ENCODE assay signal across 8 mouse cellular contexts in genomic region chr2:4499257-4499656, GRCm38 (mm10).
DNase-seq lines count a peak whose midpoint lies in the region; ATAC-seq lines count a peak whose summit lies in the region.

No protein-coding gene starts in this region.

- H3K27ac ChIP-seq in forebrain, embryonic 15.5 days (replicated peaks), result peak overlapping the region; percentile 41; the same call in 1 of the 2 replicates
- no peak overlapping the region for H3K27ac ChIP-seq in kidney, embryonic 14.5 days (ENCODE audit: low read depth, low read length)

- DNase-seq in layer of hippocampus, adult 11-12 months (ENCODE audit: low spot score), result peak; percentile 67
- DNase-seq in layer of hippocampus, adult 8-10 months (ENCODE audit: low spot score in 2 of 2), result no peak
- peak; percentile 77 for DNase-seq in ES-CJ7 (ENCODE audit: low read depth, low spot score)
- peak; percentile 61 for DNase-seq in telencephalon, adult 2 months (ENCODE audit: low read depth, low spot score)

- no peak overlapping the region for H3K4me3 ChIP-seq in forebrain, embryonic 15.5 days
- no peak overlapping the region for H3K4me3 ChIP-seq in kidney, embryonic 14.5 days (ENCODE audit: low read length)

- no peaks in the 10 kb centered on the region for H3K9me3 ChIP-seq in forebrain, embryonic 15.5 days
- H3K9me3 ChIP-seq in kidney, embryonic 14.5 days (ENCODE audit: control insufficient read depth, low read length), result no peaks in the 10 kb centered on the region

- peaks cover 9% of the 10 kb centered on the region; the same call in 1 of the 2 replicates for H3K36me3 ChIP-seq in forebrain, embryonic 15.5 days
- H3K36me3 ChIP-seq in kidney, embryonic 14.5 days (ENCODE audit: control insufficient read depth, insufficient read depth, low read length), result no peaks in the 10 kb centered on the region; the same call in 1 of the 2 replicates

- no peaks in the 10 kb centered on the region for H3K27me3 ChIP-seq in forebrain, embryonic 15.5 days
- H3K27me3 ChIP-seq in kidney, embryonic 14.5 days (ENCODE audit: control insufficient read depth, insufficient read depth, low read length), result no peaks in the 10 kb centered on the region

- 0% methylated on average over 1 of the region's 1 CpGs for WGBS in forebrain, embryonic 15.5 days
- 13% methylated on average over 1 of the region's 1 CpGs for WGBS in kidney, embryonic 14.5 days

- no peak overlapping the region for H3K9ac ChIP-seq in forebrain, embryonic 15.5 days (replicated peaks)
- H3K9ac ChIP-seq in kidney, embryonic 14.5 days (ENCODE audit: low read depth, low read length), result no peak overlapping the region

- ATAC-seq in cerebellum, adult (ENCODE audit: insufficient number of reproducible peaks, low FRiP score, low TSS enrichment), result peak; percentile 32; the same call in 1 of the 2 replicates
- no peak for ATAC-seq in forebrain, embryonic 15.5 days (replicated peaks)
- peak; percentile 32; the same call in 1 of the 2 replicates for ATAC-seq in kidney, embryonic 14.5 days (ENCODE audit: low FRiP score, low TSS enrichment)
- ATAC-seq in megakaryocyte, adult 5-6 weeks (ENCODE audit: poor library complexity, severe bottlenecking), result peak; percentile 96

- no peak overlapping the region for H3K4me2 ChIP-seq in forebrain, embryonic 15.5 days (replicated peaks)
- no peak overlapping the region for H3K4me2 ChIP-seq in kidney, embryonic 14.5 days (replicated peaks; ENCODE audit: low read depth, low read length)

- H3K4me1 ChIP-seq in forebrain, embryonic 15.5 days, result peaks cover 8% of the 10 kb centered on the region; the same call in 1 of the 2 replicates
- H3K4me1 ChIP-seq in kidney, embryonic 14.5 days (ENCODE audit: control insufficient read depth, insufficient read depth, low read length), result peaks cover 5% of the 10 kb centered on the region; the same call in 1 of the 2 replicates

Comparison
In these comparisons a context has a peak if more than half of its experiments do, and no peak if none do; other contexts are left out.
1. DNase-seq: peak in layer of hippocampus, adult 11-12 months (single experiment), ES-CJ7 (single experiment) and telencephalon, adult 2 months (single experiment); none in layer of hippocampus, adult 8-10 months (0 of 2).